Mouse (Mus musculus) heart, embryonic 14.5 days (tissue): Measurements from ENCODE around the gene Dnajb4. TPM values are rescaled to one million over a fixed set of nuclear protein-coding genes. Genes with fewer than 3 reads are reported as not detected.

ENCODE experiments used
- polyA plus RNA-seq: library from polyadenylated mRNA; unstranded; fragments of >200 nt; fragmentation: Nextera tagmentation; extraction: Ambion mirVana; gene quantifications from 2 replicates; pipeline ENCODE4 v1.2.1, GENCODE M21; 2014

Gene Dnajb4
- polyA plus RNA-seq, 1 experiment from 2014 or later = 46.2 TPM

Other genes starting within 250 kb of the Dnajb4 start
- gene Gipc2, start 44.1 kb downstream of the Dnajb4 start, polyA plus RNA-seq = 2.9 and 4.1 TPM in 2 replicates
- 113 and 117 TPM in 2 replicates for gene Fubp1, start 120 bp upstream of the Dnajb4 start, polyA plus RNA-seq
- 238 and 249 TPM in 2 replicates for gene Nexn, start 56.0 kb upstream of the Dnajb4 start, polyA plus RNA-seq
- 15.9 and 16.4 TPM in 2 replicates for gene Miga1, start 130.1 kb upstream of the Dnajb4 start, polyA plus RNA-seq
- gene Usp33, start 136.2 kb upstream of the Dnajb4 start, polyA plus RNA-seq = 29.9 and 33.0 TPM in 2 replicates
- 34.5 and 36.3 TPM in 2 replicates for gene Zzz3, start 185.2 kb upstream of the Dnajb4 start, polyA plus RNA-seq